7 mouse cellular contexts compared by ENCODE assay signal in genomic region chr12:15704412-15704811, GRCm38 (mm10).
DNase-seq lines count a peak whose midpoint lies in the region; ATAC-seq and TF ChIP-seq lines count a peak whose summit lies in the region.

No protein-coding gene starts in this region.

- H3K27ac ChIP-seq in embryonic fibroblast, embryonic 13.5 days (ENCODE audit: insufficient read depth, low read length) = peak overlapping the region; percentile 56
- no peak overlapping the region for H3K27ac ChIP-seq in forebrain, postnatal 0 days (ENCODE audit: low read depth, low read length)

- no peak; the same call in 1 of the 2 replicates for TF ChIP-seq POLR2A in embryonic fibroblast, embryonic 13.5 days (IDR thresholded peaks at IDR 0.05; ENCODE audit: low read depth, low read length)

- H3K4me3 ChIP-seq in embryonic fibroblast, embryonic 13.5 days (ENCODE audit: insufficient read depth, low read length) = no peak overlapping the region
- H3K4me3 ChIP-seq in forebrain, postnatal 0 days (ENCODE audit: low read depth, low read length) = no peak overlapping the region

- no peaks in the 10 kb centered on the region for H3K9me3 ChIP-seq in forebrain, postnatal 0 days (ENCODE audit: low read length)

- TF ChIP-seq CTCF in embryonic fibroblast, embryonic 13.5 days (IDR thresholded peaks at IDR 0.05; ENCODE audit: borderline replicate concordance, insufficient read depth, low read length) = no peak
- TF ChIP-seq CTCF in forebrain, postnatal 0 days (IDR thresholded peaks at IDR 0.05; ENCODE audit: low read depth) = no peak

- no peak for ATAC-seq in forebrain, postnatal 0 days

- intact Hi-C loops in heart, postnatal 10 days (cut with DNase I) = loop anchor here (2.0 to 10.0 kb wide), 5 partner anchors 97 to 828 kb away; no protein-coding TSS in a partner anchor

- no peak overlapping the region for H3K4me2 ChIP-seq in forebrain, postnatal 0 days (ENCODE audit: low read depth)

- no peaks in the 10 kb centered on the region for H3K36me3 ChIP-seq in forebrain, postnatal 0 days (ENCODE audit: insufficient read depth)

- H3K9ac ChIP-seq in forebrain, postnatal 0 days = no peak overlapping the region

- DNase-seq in urinary bladder, postnatal 14 days (ENCODE audit: low spot score) = peak; percentile 76
- no peak for DNase-seq in urinary bladder, postnatal 10 days (ENCODE audit: low spot score)
- DNase-seq in heart, postnatal 10 days = peak; percentile 85 to 87
- DNase-seq in left cerebral cortex, adult 8-10 months (ENCODE audit: low spot score in 2 of 2) = peak; percentile 5 to 35
- DNase-seq in right cerebral cortex, adult 2 months (ENCODE audit: low spot score in 2 of 2) = peak; percentile 44 to 51
- DNase-seq in forebrain, postnatal 0 days = no peak

- 60% methylated on average over 5 of the region's 5 CpGs for WGBS in forebrain, postnatal 0 days

- peaks cover 5% of the 10 kb centered on the region for H3K4me1 ChIP-seq in embryonic fibroblast, embryonic 13.5 days (ENCODE audit: control insufficient read depth, insufficient read depth, low read length)
- no peaks in the 10 kb centered on the region for H3K4me1 ChIP-seq in forebrain, postnatal 0 days (ENCODE audit: insufficient read depth)

- no peaks in the 10 kb centered on the region for H3K27me3 ChIP-seq in forebrain, postnatal 0 days (ENCODE audit: insufficient read depth, low read length)

Comparison
In these comparisons a context has a peak if more than half of its experiments do, and no peak if none do; other contexts are left out.
1. DNase-seq: peak in urinary bladder, postnatal 14 days (single experiment), heart, postnatal 10 days (2 of 2), left cerebral cortex, adult 8-10 months (2 of 2) and right cerebral cortex, adult 2 months (2 of 2); none in urinary bladder, postnatal 10 days (single experiment) and forebrain, postnatal 0 days (single experiment).